In the genomic region with DNA sequence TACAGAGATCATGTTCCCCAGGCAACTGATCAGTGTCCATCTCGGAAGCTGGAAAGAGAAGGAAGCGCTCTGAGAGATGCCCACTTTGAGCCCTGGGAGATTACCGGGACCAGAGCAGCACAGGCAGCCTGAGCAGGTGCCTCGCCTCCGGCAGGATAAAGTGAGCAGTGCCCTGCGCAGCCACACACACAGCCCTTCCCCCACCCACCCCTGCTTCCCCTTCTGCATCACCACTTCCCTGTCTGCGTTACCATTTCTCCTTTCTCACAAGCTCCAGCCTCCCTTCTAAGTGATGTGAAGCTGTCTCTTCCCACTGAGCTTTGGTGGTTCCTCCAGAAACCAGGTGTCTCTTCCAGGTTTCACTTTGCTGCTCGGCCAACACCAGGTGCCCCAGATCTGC, we compare ENCODE assay signal across 9 mouse cellular contexts. TPM values are rescaled to one million over a fixed set of nuclear protein-coding genes. Genes with fewer than 3 reads are reported as not detected.
DNase-seq lines count a peak whose midpoint lies in the region; ATAC-seq and TF ChIP-seq lines count a peak whose summit lies in the region.
"Had no signal": no experiment of that assay in that cellular context is flagged by ENCODE, and none has a peak within 500 bp of the region (broad histone marks: within the 10 kb centered on the region; RNA-seq: fewer than 3 reads in every experiment).

No protein-coding gene starts in this region.

- no peak for TF ChIP-seq CTCF in heart, adult 2 months (IDR thresholded peaks at IDR 0.05)

- no peak for TF ChIP-seq POLR2A in heart, adult 2 months (IDR thresholded peaks at IDR 0.05; ENCODE audit: insufficient read depth, low read depth, low read length)

- no peaks in the 10 kb centered on the region for H3K9me3 ChIP-seq in heart, embryonic 11.5 days (replicated peaks; ENCODE audit: control insufficient read depth, low read length)
- H3K9me3 ChIP-seq in midbrain, embryonic 12.5 days, result no peaks in the 10 kb centered on the region
- H3K9me3 ChIP-seq in midbrain, embryonic 16.5 days (replicated peaks; ENCODE audit: control insufficient read depth, low read length, poor library complexity, severe bottlenecking), result no peaks in the 10 kb centered on the region

- H3K4me1 ChIP-seq in heart, adult 2 months (ENCODE audit: control insufficient read depth, insufficient read depth, low read length), result peaks cover 5% of the 10 kb centered on the region
- peaks cover 7% of the 10 kb centered on the region; the same call in 1 of the 2 replicates for H3K4me1 ChIP-seq in heart, embryonic 11.5 days (ENCODE audit: control insufficient read depth, insufficient read depth, low read length)
- H3K4me1 ChIP-seq in midbrain, embryonic 12.5 days, result peaks cover 5% of the 10 kb centered on the region; the same call in 1 of the 2 replicates
- no peaks in the 10 kb centered on the region for H3K4me1 ChIP-seq in midbrain, embryonic 16.5 days (ENCODE audit: control insufficient read depth, insufficient read depth, low read length)

- H3K4me3 ChIP-seq in heart, adult 2 months, result no peak overlapping the region
- no peak overlapping the region for H3K4me3 ChIP-seq in heart, embryonic 11.5 days (ENCODE audit: low read depth, low read length)
- no peak overlapping the region for H3K4me3 ChIP-seq in midbrain, embryonic 12.5 days
- H3K4me3 ChIP-seq in midbrain, embryonic 16.5 days (ENCODE audit: low read depth, low read length), result no peak overlapping the region

- DNase-seq in heart, adult 2 months, result no peak
- DNase-seq in adrenal gland, postnatal 14 days, result no peak
- DNase-seq: cerebellum, adult 9-10 months had no signal

- intact Hi-C loops in heart, adult 2 months (cut with DNase I), result no loop called here

- H3K36me3 ChIP-seq in heart, adult 2 months (ENCODE audit: control insufficient read depth, insufficient read depth, low read length), result no peaks in the 10 kb centered on the region
- no peaks in the 10 kb centered on the region for H3K36me3 ChIP-seq in heart, embryonic 11.5 days (ENCODE audit: control insufficient read depth, insufficient read depth, low read length)
- no peaks in the 10 kb centered on the region for H3K36me3 ChIP-seq in midbrain, embryonic 12.5 days
- H3K36me3 ChIP-seq in midbrain, embryonic 16.5 days (ENCODE audit: control insufficient read depth, insufficient read depth, low read length), result no peaks in the 10 kb centered on the region

- no peak for ATAC-seq in heart, embryonic 11.5 days (replicated peaks; ENCODE audit: insufficient number of reproducible peaks, low FRiP score, low TSS enrichment)
- no peak for ATAC-seq in midbrain, embryonic 12.5 days (ENCODE audit: low FRiP score, low read depth)
- no peak for ATAC-seq in midbrain, embryonic 16.5 days
- peak; percentile 80 to 81 for ATAC-seq in hematopoietic stem cell, adult 5-6 weeks (replicated peaks in 1 of 2; ENCODE audit: insufficient read depth in 1 of 2, low FRiP score in 2 of 2, low TSS enrichment in 1 of 2, low read depth in 1 of 2, poor library complexity in 2 of 2, severe bottlenecking in 2 of 2)
- peak; percentile 83 for ATAC-seq in monocyte, adult 5-6 weeks (replicated peaks; ENCODE audit: insufficient number of reproducible peaks, low FRiP score, low TSS enrichment, poor library complexity, severe bottlenecking)
- no peak for ATAC-seq in erythroblast, adult 5-6 weeks (replicated peaks; ENCODE audit: low FRiP score, poor library complexity, severe bottlenecking)

- no peaks in the 10 kb centered on the region for H3K79me2 ChIP-seq in heart, adult 2 months (replicated peaks; ENCODE audit: control insufficient read depth, insufficient read depth, low read length)

- H3K27ac ChIP-seq in heart, adult 2 months, result peak overlapping the region; percentile 58
- H3K27ac ChIP-seq in heart, embryonic 11.5 days (ENCODE audit: low read depth, low read length), result no peak overlapping the region
- 0 out of 2 replicates have a peak overlapping the region, but pooled peaks have one; percentile 36 for H3K27ac ChIP-seq in midbrain, embryonic 12.5 days (replicated peaks)
- no peak overlapping the region for H3K27ac ChIP-seq in midbrain, embryonic 16.5 days (ENCODE audit: low read length)

- WGBS in heart, adult 2 months, result 34% methylated on average over 8 of the region's 8 CpGs
- WGBS in heart, embryonic 11.5 days (ENCODE audit: insufficient replicate concordance), result 40% methylated on average over 8 of the region's 8 CpGs
- WGBS in midbrain, embryonic 12.5 days, result 43% methylated on average over 8 of the region's 8 CpGs
- 29% methylated on average over 8 of the region's 8 CpGs for WGBS in midbrain, embryonic 16.5 days

- TF ChIP-seq EP300 in heart, adult 2 months (IDR thresholded peaks at IDR 0.05; ENCODE audit: insufficient read depth, low read depth, low read length), result no peak

- H3K4me2 ChIP-seq in heart, embryonic 11.5 days, result no peak overlapping the region
- no peak overlapping the region for H3K4me2 ChIP-seq in midbrain, embryonic 12.5 days (replicated peaks)
- no peak overlapping the region for H3K4me2 ChIP-seq in midbrain, embryonic 16.5 days (ENCODE audit: low read length)

- H3K27me3 ChIP-seq in heart, adult 2 months (ENCODE audit: control insufficient read depth, insufficient read depth, low read length), result no peaks in the 10 kb centered on the region
- H3K27me3 ChIP-seq in heart, embryonic 11.5 days (ENCODE audit: control insufficient read depth, insufficient read depth, low read length), result no peaks in the 10 kb centered on the region
- peaks cover 10% of the 10 kb centered on the region for H3K27me3 ChIP-seq in midbrain, embryonic 12.5 days
- no peaks in the 10 kb centered on the region for H3K27me3 ChIP-seq in midbrain, embryonic 16.5 days (ENCODE audit: control insufficient read depth, insufficient read depth, low read depth, low read length)

- no peak overlapping the region for H3K9ac ChIP-seq in heart, adult 2 months (ENCODE audit: low read depth, low read length)
- H3K9ac ChIP-seq in heart, embryonic 11.5 days (ENCODE audit: low read depth, low read length), result no peak overlapping the region
- H3K9ac ChIP-seq in midbrain, embryonic 12.5 days (replicated peaks), result no peak overlapping the region
- no peak overlapping the region for H3K9ac ChIP-seq in midbrain, embryonic 16.5 days (ENCODE audit: low read depth, low read length)

RNA-seq across cellular contexts. Expression of gene Notch4, which starts 2.9 kb away (rescaled TPM):
- 10 to 100 TPM; 30.4 to 32.3 TPM for total RNA-seq in heart, adult 2 months (2021)
- 21.4 and 24.8 TPM in 2 replicates for polyA plus RNA-seq in heart, adult 2 months (2012; rRNA removed)
- 6.5 and 8.1 TPM in 2 replicates for polyA plus RNA-seq in heart, embryonic 11.5 days (2014; fragmentation: Nextera tagmentation; extraction: Ambion mirVana)
- polyA plus RNA-seq in midbrain, embryonic 12.5 days (2016; fragmentation: Nextera tagmentation; extraction: Ambion mirVana), result 11.7 and 13.6 TPM in 2 replicates
- polyA plus RNA-seq in midbrain, embryonic 16.5 days (2015; fragmentation: Nextera tagmentation; extraction: Ambion mirVana), result 5.9 and 6.7 TPM in 2 replicates
- 0.35 and 0.56 TPM in 2 replicates for total RNA-seq in hematopoietic stem cell, adult 5-6 weeks (2017)
- total RNA-seq in monocyte, adult 5-6 weeks (2017), result 0.29 to 0.48 TPM in 2 of 3 replicates, not detected in the other
- 34.1 and 39.3 TPM in 2 replicates for total RNA-seq in adrenal gland, postnatal 14 days (2021)
- total RNA-seq in erythroblast, adult 5-6 weeks (2015; ENCODE audit: low replicate concordance), result not detected in 2 replicates
- not detected in 2 replicates for total RNA-seq in erythroblast, adult 5-6 weeks (2017; ENCODE audit: low replicate concordance)

RNA-seq across cellular contexts. Expression of gene Gpsm3, which starts 28.4 kb away (rescaled TPM):
- total RNA-seq in heart, adult 2 months (2021), result 1 to 10 TPM; 3.9 to 5.2 TPM
- polyA plus RNA-seq in heart, adult 2 months (2012; rRNA removed), result 4.4 and 6.4 TPM in 2 replicates
- 5.7 and 10.3 TPM in 2 replicates for polyA plus RNA-seq in heart, embryonic 11.5 days (2014; fragmentation: Nextera tagmentation; extraction: Ambion mirVana)
- polyA plus RNA-seq in midbrain, embryonic 12.5 days (2016; fragmentation: Nextera tagmentation; extraction: Ambion mirVana), result 2.9 and 3.3 TPM in 2 replicates
- polyA plus RNA-seq in midbrain, embryonic 16.5 days (2015; fragmentation: Nextera tagmentation; extraction: Ambion mirVana), result 3.9 and 4.3 TPM in 2 replicates
- total RNA-seq in hematopoietic stem cell, adult 5-6 weeks (2017), result 27.3 and 31.2 TPM in 2 replicates
- total RNA-seq in monocyte, adult 5-6 weeks (2017), result 64.4 to 104 TPM (median 95.5 TPM) in 3 replicates
- 6.3 and 16.3 TPM in 2 replicates for total RNA-seq in adrenal gland, postnatal 14 days (2021)
- 69.6 and 82.3 TPM in 2 replicates for total RNA-seq in erythroblast, adult 5-6 weeks (2015; ENCODE audit: low replicate concordance)
- total RNA-seq in erythroblast, adult 5-6 weeks (2017; ENCODE audit: low replicate concordance), result 11.6 and 21.3 TPM in 2 replicates

RNA-seq across cellular contexts. Expression of gene Pbx2, which starts 29.9 kb away (rescaled TPM):
- total RNA-seq in heart, adult 2 months (2021), result 10 to 100 TPM; 16.1 to 18.4 TPM
- 22.1 and 28.3 TPM in 2 replicates for polyA plus RNA-seq in heart, adult 2 months (2012; rRNA removed)
- 11.8 and 12.5 TPM in 2 replicates for polyA plus RNA-seq in heart, embryonic 11.5 days (2014; fragmentation: Nextera tagmentation; extraction: Ambion mirVana)
- 20.8 and 22.5 TPM in 2 replicates for polyA plus RNA-seq in midbrain, embryonic 12.5 days (2016; fragmentation: Nextera tagmentation; extraction: Ambion mirVana)
- 9.4 and 9.7 TPM in 2 replicates for polyA plus RNA-seq in midbrain, embryonic 16.5 days (2015; fragmentation: Nextera tagmentation; extraction: Ambion mirVana)
- 33.1 and 51.5 TPM in 2 replicates for total RNA-seq in hematopoietic stem cell, adult 5-6 weeks (2017)
- 26.8 to 34.9 TPM (median 30.9 TPM) in 3 replicates for total RNA-seq in monocyte, adult 5-6 weeks (2017)
- 37.2 and 42.2 TPM in 2 replicates for total RNA-seq in adrenal gland, postnatal 14 days (2021)
- 8.4 and 10.4 TPM in 2 replicates for total RNA-seq in erythroblast, adult 5-6 weeks (2015; ENCODE audit: low replicate concordance)
- total RNA-seq in erythroblast, adult 5-6 weeks (2017; ENCODE audit: low replicate concordance), result 5.5 and 5.9 TPM in 2 replicates

RNA-seq across cellular contexts. Expression of gene Ager, which starts 36.5 kb away (rescaled TPM):
- under 1 TPM; 0.14 to 0.18 TPM for total RNA-seq in heart, adult 2 months (2021)
- polyA plus RNA-seq in heart, adult 2 months (2012; rRNA removed), result 0.38 and 2.2 TPM in 2 replicates
- 3.2 and 4.5 TPM in 2 replicates for polyA plus RNA-seq in heart, embryonic 11.5 days (2014; fragmentation: Nextera tagmentation; extraction: Ambion mirVana)
- 2.2 and 2.3 TPM in 2 replicates for polyA plus RNA-seq in midbrain, embryonic 12.5 days (2016; fragmentation: Nextera tagmentation; extraction: Ambion mirVana)
- 0.95 and 1.1 TPM in 2 replicates for polyA plus RNA-seq in midbrain, embryonic 16.5 days (2015; fragmentation: Nextera tagmentation; extraction: Ambion mirVana)
- total RNA-seq in hematopoietic stem cell, adult 5-6 weeks (2017), result 1.5 and 2.4 TPM in 2 replicates
- 3.7 to 7.3 TPM (median 5.1 TPM) in 3 replicates for total RNA-seq in monocyte, adult 5-6 weeks (2017)
- 1.7 and 2.4 TPM in 2 replicates for total RNA-seq in adrenal gland, postnatal 14 days (2021)
- 0.84 TPM in 1 of 2 replicates, not detected in the other for total RNA-seq in erythroblast, adult 5-6 weeks (2015; ENCODE audit: low replicate concordance)
- 0.26 and 1.7 TPM in 2 replicates for total RNA-seq in erythroblast, adult 5-6 weeks (2017; ENCODE audit: low replicate concordance)

RNA-seq across cellular contexts. Expression of gene Rnf5, which starts 42.3 kb away (rescaled TPM):
- total RNA-seq in heart, adult 2 months (2021), result 10 to 100 TPM; 37.6 to 40.4 TPM
- 71.7 and 92.2 TPM in 2 replicates for polyA plus RNA-seq in heart, adult 2 months (2012; rRNA removed)
- 94.7 and 115 TPM in 2 replicates for polyA plus RNA-seq in heart, embryonic 11.5 days (2014; fragmentation: Nextera tagmentation; extraction: Ambion mirVana)
- polyA plus RNA-seq in midbrain, embryonic 12.5 days (2016; fragmentation: Nextera tagmentation; extraction: Ambion mirVana), result 240 and 243 TPM in 2 replicates
- 291 and 298 TPM in 2 replicates for polyA plus RNA-seq in midbrain, embryonic 16.5 days (2015; fragmentation: Nextera tagmentation; extraction: Ambion mirVana)
- 6.6 and 18.0 TPM in 2 replicates for total RNA-seq in hematopoietic stem cell, adult 5-6 weeks (2017)
- 8.6 to 21.8 TPM (median 14.6 TPM) in 3 replicates for total RNA-seq in monocyte, adult 5-6 weeks (2017)
- 72.5 and 76.9 TPM in 2 replicates for total RNA-seq in adrenal gland, postnatal 14 days (2021)
- 22.2 and 30.2 TPM in 2 replicates for total RNA-seq in erythroblast, adult 5-6 weeks (2015; ENCODE audit: low replicate concordance)
- 4.1 and 6.1 TPM in 2 replicates for total RNA-seq in erythroblast, adult 5-6 weeks (2017; ENCODE audit: low replicate concordance)

Comparison
In these comparisons a context has a peak if more than half of its experiments do, and no peak if none do; other contexts are left out.
1. H3K27ac ChIP-seq: peak in heart, adult 2 months (single experiment) and midbrain, embryonic 12.5 days (single experiment); none in heart, embryonic 11.5 days (single experiment) and midbrain, embryonic 16.5 days (single experiment).
2. ATAC-seq: peak in hematopoietic stem cell, adult 5-6 weeks (2 of 2) and monocyte, adult 5-6 weeks (single experiment); none in heart, embryonic 11.5 days (single experiment), midbrain, embryonic 12.5 days (single experiment), midbrain, embryonic 16.5 days (single experiment) and erythroblast, adult 5-6 weeks (single experiment).
3. RNA of gene Notch4, which starts 2.9 kb away (total RNA-seq): 34.1 to 39.3 TPM in adrenal gland, postnatal 14 days and 30.4 to 32.3 TPM in heart, adult 2 months; 0.29 to 0.48 TPM in monocyte, adult 5-6 weeks, 0.35 to 0.56 TPM in hematopoietic stem cell, adult 5-6 weeks and not detected in erythroblast, adult 5-6 weeks; every median in the first group is over 10 times any median in the second.